Mouse (Mus musculus): ENCODE data around the gene Taf1c. TPM values are rescaled to one million over a fixed set of nuclear protein-coding genes. Genes with fewer than 3 reads are reported as not detected.

Gene Taf1c
- total RNA-seq, 2 experiments from 2014 or later = 5.2 to 6.6 TPM

DNA sequence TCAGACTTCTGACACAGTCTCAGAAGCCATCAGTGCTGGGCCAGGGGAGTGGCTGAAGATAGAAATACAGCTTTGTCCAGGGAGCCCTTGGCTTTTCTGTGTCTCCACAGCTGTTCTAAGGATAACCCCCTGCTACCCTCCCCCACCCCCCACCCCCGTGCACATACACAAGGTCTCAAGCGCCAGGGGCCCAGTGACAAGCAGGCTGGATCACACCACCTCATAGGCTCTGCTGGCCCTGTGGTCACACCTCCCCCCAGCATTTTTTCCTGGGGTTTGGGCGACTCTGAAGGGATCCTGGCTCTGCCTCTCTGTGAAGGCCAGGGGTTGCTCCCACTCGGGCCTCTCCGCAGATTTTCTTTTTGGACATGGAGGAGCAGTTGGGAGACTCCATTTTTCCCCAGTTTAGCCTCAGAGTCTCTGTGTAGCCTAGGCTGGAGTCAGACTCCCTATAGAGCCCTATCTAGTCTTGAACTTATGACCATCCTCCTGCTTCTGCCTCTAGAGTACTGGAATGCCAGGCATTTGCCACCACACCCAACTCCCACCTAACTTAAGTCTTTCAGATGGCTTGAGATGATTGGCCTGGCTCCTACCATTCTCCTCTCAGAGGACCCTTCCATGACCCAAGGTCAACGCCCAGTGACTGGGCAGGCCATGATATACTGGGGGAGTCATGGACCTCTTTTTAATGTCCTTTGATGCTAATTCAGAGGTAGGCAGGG, 15.3 kb upstream of the Taf1c start:
- intact Hi-C loops (cut with DNase I) = no loop called here
- TF ChIP-seq CTCF (IDR thresholded peaks at IDR 0.05) = no peak
- DNase-seq = no peak
- peak overlapping the region; percentile 91 for H3K27ac ChIP-seq
- H3K4me3 ChIP-seq = no peak overlapping the region

DNA sequence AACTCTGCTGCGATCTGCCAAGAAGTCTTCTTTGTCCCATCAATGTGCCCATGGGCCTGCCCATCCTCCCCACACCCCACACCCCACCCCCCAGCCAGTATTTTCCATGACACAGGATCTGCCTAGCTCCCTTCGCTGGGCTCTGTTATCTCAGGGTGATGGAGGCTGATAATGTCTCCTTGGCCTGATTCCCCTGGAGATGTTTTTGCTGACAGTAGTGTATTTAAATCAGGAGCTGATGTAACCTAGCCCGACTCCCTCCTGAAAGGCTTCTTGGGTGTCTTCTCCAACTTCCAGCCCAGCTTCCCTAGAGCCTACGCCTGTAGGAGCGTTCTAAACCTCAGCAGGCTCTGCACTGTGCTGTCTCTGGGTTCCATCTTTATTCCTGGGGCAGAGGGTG, 13.9 kb upstream of the Taf1c start:
- no peak for TF ChIP-seq CTCF (IDR thresholded peaks at IDR 0.05)
- H3K27ac ChIP-seq = peak overlapping the region; percentile 91
- intact Hi-C loops (cut with DNase I) = loop anchor here (5.0 kb wide), 1 partner anchor 48 kb away; the partner anchor contains the start of gene Wfdc1
- DNase-seq = peak; percentile 68
- peak overlapping the region; percentile 36; the same call in 1 of the 2 replicates for H3K4me3 ChIP-seq

DNA sequence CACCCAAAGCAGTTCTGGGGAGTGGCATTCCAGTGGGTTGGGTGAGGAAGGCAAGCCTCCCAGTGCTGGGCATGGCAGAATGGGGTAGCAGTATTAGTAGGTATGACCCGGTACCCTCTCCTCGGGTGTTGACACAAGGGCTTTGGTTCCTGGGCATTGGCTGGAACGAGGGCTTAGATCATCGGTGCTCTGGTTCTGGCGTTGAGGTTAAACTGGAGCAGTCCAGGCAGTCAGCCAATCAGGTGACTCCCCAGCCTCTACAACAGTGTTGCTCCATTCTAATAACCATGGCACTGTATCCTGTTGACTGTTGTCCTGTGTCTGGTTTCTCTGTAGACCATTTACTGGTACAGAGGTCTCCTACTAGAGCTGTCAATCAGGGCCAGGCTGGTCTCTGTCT, 12.6 kb upstream of the Taf1c start:
- TF ChIP-seq CTCF (IDR thresholded peaks at IDR 0.05) = no peak
- Histone ChIP-seq H3K4me3 (no peak overlapping the region), H3K27ac (peak overlapping the region; percentile 91)
- intact Hi-C loops (cut with DNase I) = loop anchor here (5.0 kb wide), 1 partner anchor 50 kb away; the partner anchor contains the start of gene Wfdc1
- DNase-seq = peak; percentile 73

DNA sequence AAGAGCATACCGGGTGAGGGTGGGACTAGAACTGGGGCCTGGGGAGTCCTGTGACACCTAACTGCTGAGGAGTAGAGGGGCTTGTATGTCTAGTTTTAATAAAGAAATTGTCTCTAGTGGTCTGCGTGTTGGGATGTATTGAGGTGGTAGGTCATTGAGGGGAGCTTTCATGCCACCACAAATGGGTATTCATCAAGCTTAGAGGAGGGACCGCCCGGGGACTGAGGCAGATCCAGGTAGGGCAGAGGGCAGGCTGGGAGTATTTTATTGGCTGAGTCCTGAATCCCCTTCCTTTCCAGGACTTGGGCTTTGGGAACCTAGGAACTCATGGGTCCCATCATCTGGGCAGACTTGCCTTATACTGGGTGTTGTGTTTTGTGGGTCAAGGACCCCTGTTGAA, 11.8 kb upstream of the Taf1c start:
- TF ChIP-seq CTCF (IDR thresholded peaks at IDR 0.05) = no peak
- peak overlapping the region; percentile 91 for H3K27ac ChIP-seq
- no peak for DNase-seq
- H3K4me3 ChIP-seq = no peak overlapping the region
- intact Hi-C loops (cut with DNase I) = loop anchor here (5.0 kb wide), 1 partner anchor 50 kb away; the partner anchor contains the start of gene Wfdc1

DNA sequence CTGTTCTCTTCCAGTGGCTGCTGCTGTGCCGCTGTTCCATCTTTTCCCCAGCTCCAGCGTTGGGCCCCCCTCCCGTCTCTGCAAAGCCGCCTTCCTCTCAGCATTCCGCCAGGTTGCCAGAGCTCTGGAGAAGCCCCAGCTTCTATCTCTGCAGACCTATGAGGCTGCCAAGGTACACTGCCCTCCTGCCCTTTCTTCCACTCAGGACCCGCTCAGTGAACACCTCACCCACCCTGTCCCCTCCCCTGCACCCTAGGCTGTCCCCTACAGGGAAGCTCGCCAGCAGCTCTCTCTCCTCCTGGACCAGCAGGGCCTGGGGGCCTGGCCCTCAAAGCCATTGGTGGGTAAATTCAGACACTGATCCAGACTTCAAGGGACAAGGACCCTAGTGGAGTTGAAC, 11.3 kb upstream of the Taf1c start:
- Histone ChIP-seq H3K27ac (no peak overlapping the region), H3K4me3 (no peak overlapping the region)
- intact Hi-C loops (cut with DNase I) = loop anchor here (5.0 kb wide), 1 partner anchor 51 kb away; the partner anchor contains the start of gene Wfdc1
- DNase-seq = no peak
- TF ChIP-seq CTCF (IDR thresholded peaks at IDR 0.05) = no peak

DNA sequence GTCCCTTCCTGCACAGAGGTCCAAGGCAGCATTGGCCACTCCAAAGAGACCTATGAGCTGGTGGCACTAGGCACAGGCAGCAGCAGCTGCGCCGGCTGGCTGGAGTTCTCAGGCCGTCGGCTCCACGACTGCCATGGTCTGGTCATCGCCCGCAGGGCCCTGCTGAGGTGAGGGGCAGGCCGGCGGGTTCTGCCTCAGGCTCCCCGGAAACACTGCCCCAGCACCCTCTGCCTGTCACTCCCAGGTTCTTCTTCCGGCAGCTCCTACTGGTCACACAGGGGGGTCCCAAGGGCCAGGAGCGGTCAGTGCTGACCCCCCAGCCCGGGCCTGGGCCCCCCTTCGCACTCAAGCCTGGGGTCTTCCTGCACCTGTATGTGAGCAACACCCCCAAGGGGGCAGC, 10.1 kb upstream of the Taf1c start:
- Histone ChIP-seq H3K4me3 (no peak overlapping the region), H3K27ac (no peak overlapping the region)
- no peak for TF ChIP-seq CTCF (IDR thresholded peaks at IDR 0.05)
- DNase-seq = no peak
- intact Hi-C loops (cut with DNase I) = loop anchor here (5.0 kb wide), 1 partner anchor 52 kb away; the partner anchor contains the start of gene Wfdc1

DNA sequence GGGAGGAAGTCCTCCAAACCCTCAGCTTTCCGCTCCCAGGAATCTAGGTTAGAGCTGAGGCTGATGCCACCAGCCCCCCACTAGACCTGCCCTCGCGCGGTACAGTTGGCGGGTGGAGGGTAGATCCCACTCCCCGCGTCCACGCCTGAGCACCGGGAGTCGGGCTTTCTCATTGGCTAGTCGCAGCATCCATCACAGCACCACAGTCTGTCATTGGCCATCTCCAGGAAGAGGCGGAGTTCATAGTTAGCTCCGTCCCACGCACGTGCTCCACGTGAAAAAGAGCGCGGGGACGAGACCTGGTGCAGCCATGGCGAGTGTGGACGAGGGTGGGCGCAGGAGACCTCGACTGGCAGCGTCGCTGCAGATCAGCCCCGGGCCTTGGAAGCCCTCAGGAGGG, 7.4 kb upstream of the Taf1c start, which contains the start of gene Adad2:
Gene Adad2 (plus strand): TSS at position 277 of the 400 bp plus-strand sequence.
- Histone ChIP-seq H3K27ac (no peak within 1 kb of the TSS), H3K4me3 (no peak within 1 kb of the TSS)
- DNase-seq = no peak
- TF ChIP-seq CTCF (IDR thresholded peaks at IDR 0.05) = no peak
- intact Hi-C loops (cut with DNase I) = no loop called here

DNA sequence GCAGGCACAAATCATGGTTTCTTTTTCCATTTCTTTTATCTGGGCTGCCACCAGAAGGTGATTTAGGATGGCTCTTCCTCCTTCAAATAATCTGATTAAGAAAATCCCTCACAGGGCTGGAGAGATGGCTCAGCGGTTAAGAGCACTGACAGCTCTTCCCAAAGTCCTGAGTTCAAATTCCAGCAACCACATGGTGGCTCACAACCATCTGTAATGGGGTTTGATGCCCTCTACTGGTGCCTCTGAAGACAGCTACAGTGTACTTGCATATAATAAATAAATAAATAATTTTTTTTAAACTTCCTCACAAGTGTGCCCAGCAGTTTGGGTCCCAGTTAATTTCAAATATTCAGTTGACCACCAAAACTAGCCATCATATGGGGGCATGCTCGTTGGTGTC, 1.2 kb upstream of the Taf1c start:
- H3K4me3 ChIP-seq = no peak overlapping the region
- peak overlapping the region; percentile 90; the same call in 1 of the 2 replicates for H3K27ac ChIP-seq
- TF ChIP-seq CTCF (IDR thresholded peaks at IDR 0.05) = peak; percentile 42
- no peak for DNase-seq
- intact Hi-C loops (cut with DNase I) = loop anchor here (5.0 to 10.0 kb wide), 2 partner anchors 161 to 194 kb away; partner anchors contain the start of gene Necab2

DNA sequence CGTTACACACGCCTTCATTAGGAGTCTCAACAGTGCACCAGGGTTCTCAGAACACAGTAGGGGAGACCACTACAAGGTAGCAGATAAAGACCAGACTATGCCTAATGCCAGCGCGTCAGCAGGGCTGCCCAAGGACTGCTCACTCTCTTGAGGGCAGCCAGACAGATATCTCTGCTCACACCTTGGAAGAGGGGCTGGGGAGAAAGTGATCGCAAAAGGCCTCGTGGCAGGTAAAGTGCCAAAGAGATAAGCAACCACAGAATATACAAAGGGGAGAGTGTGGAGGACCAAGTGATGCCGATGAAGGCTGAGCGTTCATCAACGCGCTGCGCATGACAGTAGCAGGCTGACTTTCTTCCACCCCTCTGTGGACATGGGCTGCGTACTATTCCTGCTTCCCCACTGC, 621 bp downstream of the Taf1c start:
- DNase-seq = no peak
- intact Hi-C loops (cut with DNase I) = loop anchor here (2.0 to 10.0 kb wide), 2 partner anchors 30 to 160 kb away; partner anchors contain the start of genes Dnaaf1, Hsdl1 and Necab2
- Histone ChIP-seq H3K4me3 (peak overlapping the region; percentile 77), H3K27ac (peak overlapping the region; percentile 90)
- no peak for TF ChIP-seq CTCF (IDR thresholded peaks at IDR 0.05)

DNA sequence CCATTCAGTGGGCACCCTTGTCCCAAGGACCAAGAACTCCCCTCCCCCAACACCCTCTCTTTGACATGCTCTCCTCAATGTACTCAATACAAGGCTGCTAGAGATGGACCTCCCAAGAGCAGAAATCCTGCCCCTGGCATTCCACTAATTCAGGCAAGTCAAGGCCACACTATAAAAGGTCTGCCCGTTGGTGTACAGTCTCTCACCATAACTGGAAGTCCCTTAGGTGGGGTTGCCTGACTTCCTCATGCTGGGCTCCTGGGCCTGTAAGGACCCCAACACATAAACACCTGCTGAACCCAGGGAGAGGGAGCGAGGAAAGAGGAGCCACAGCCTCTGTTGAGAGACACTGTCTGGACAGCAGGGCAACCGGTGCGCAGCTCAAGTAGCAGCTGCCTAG, 1.3 kb downstream of the Taf1c start:
- no peak for TF ChIP-seq CTCF (IDR thresholded peaks at IDR 0.05)
- no peak for DNase-seq
- intact Hi-C loops (cut with DNase I) = loop anchor here (2.0 to 10.0 kb wide), 2 partner anchors 29 to 159 kb away; partner anchors contain the start of genes Dnaaf1, Hsdl1 and Necab2
- Histone ChIP-seq H3K27ac (peak overlapping the region; percentile 90), H3K4me3 (peak overlapping the region; percentile 77)

DNA sequence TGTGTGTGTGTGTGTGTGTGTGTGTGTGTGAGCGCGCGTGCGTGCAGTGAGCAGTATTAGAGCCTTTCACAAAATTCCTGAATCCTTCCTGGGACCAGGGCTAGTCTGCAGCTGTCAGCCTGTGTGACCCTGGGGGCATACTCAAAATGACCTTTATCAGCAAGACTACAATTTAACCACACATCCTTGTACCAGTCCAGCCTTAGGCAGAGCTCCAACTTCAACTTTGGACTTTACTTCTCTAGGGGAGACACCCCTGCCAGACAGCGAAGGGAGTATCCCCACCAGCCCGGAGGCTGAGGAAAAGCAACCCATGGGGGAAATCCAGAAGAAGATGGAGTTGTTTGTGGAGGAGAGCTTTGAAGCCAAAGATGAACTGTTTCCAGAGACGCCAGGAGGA, 13.6 kb downstream of the Taf1c start:
- DNase-seq = no peak
- H3K4me3 ChIP-seq = no peak overlapping the region
- TF ChIP-seq CTCF (IDR thresholded peaks at IDR 0.05) = no peak
- intact Hi-C loops (cut with DNase I) = no loop called here
- no peak overlapping the region for H3K27ac ChIP-seq

DNA sequence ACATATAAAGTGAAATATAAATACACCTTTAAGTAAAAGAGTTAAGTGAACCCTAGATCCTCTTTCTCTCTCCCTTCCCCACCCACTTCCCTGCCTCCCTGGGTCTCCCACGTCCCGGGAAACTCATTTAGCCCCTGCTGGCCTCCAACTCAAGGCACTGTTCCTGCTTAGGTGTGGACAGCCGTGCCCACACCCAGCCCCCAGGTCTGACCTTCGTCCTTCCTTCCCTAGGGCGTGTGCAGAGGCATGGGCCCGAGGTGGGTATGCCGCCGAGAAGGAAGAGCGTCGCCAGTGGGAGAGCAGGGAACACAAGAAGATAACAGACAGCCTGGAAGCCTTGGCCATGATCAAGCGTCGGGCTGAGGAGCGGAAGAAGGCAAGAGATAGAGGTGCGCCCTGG, 14.7 kb downstream of the Taf1c start:
- Histone ChIP-seq H3K4me3 (no peak overlapping the region), H3K27ac (no peak overlapping the region)
- no peak for TF ChIP-seq CTCF (IDR thresholded peaks at IDR 0.05)
- DNase-seq = no peak
- intact Hi-C loops (cut with DNase I) = no loop called here

DNA sequence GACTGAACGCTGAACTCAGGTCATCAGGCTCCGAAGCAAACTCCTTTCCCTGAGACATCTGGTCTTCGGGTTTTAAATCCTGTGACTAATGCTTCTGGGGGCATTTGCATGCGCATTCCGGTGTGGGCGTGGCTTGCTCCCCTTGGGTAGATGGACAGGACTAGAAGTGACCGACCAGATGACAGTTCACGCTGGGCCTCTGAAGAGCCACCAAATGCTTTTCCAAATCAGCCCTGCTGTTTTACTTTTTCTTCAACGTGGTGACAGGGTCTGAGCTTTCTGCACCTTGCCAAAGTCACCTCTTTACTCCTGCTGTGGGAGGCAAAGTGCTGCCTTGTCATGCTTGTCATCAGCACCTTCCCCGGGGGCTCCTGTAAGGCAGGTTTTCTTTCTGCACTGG, 16.2 kb downstream of the Taf1c start:
- TF ChIP-seq CTCF (IDR thresholded peaks at IDR 0.05) = no peak
- Histone ChIP-seq H3K4me3 (no peak overlapping the region), H3K27ac (no peak overlapping the region)
- no peak for DNase-seq
- intact Hi-C loops (cut with DNase I) = no loop called here

All from gastrocnemius, adult 2 months (tissue).